Comparison of ENCODE assay signal across 14 mouse cellular contexts in the genomic region with DNA sequence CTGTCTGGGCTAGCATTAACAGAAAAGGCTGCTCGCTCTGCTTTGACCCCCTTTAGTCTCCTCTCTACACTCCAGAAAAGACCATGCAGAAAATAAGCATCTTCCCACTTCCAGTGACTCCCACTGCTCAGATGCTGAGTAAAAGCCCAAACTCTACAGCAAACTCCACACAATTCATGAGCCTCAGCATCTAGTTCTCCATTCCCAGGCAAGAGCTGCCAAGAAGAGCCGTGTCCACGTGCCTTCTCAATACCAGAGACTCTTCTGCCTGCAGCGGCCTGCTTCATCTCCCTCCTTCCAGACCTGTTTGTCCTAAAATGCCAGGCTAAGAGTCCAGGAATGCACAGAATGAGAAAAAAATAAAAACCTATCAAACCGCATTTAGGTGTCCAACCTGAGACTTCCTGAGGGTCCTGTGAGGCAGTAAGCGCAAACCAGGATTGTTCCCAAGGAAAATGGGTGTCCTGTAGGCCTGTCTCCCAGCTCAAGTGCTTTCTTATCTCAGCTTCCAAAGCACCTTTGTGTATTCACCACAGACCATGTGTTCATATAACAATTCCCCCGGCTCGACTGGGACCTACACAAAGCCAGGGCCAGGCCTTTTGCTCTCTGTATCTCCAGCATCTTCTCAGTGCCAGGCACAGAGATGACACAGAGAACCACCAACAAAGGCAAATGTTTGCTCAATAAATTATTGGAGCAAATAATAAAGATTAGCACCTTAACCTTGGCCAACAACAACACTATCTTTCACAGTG. TPM values are rescaled to one million over a fixed set of nuclear protein-coding genes. Genes with fewer than 3 reads are reported as not detected.
DNase-seq lines count a peak whose midpoint lies in the region; ATAC-seq and TF ChIP-seq lines count a peak whose summit lies in the region.
"Had no signal": no experiment of that assay in that cellular context is flagged by ENCODE, and none has a peak within 500 bp of the region (broad histone marks: within the 10 kb centered on the region; RNA-seq: fewer than 3 reads in every experiment).

No protein-coding gene starts in this region.

- DNase-seq in cerebellum, adult 8-10 months = peak; percentile 23
- no peak for DNase-seq in cerebellum, postnatal 10 days
- no peak for DNase-seq in hindbrain, postnatal 0 days (ENCODE audit: low spot score)
- DNase-seq in right cerebral cortex, postnatal 25 days = peak; percentile 47
- DNase-seq in ovary, adult 18-20 months (ENCODE audit: low spot score) = no peak
- DNase-seq: cerebellum, adult 2 months; heart, adult 2 months; kidney, adult 18-20 months; kidney, postnatal 25 days; layer of hippocampus, postnatal 36 days had no signal

- TF ChIP-seq CTCF in hindbrain, postnatal 0 days (IDR thresholded peaks at IDR 0.05; ENCODE audit: low read depth) = no peak

- H3K27ac ChIP-seq in hindbrain, embryonic 12.5 days = peak overlapping the region; percentile 62; the same call in 1 of the 2 replicates
- H3K27ac ChIP-seq in hindbrain, postnatal 0 days = no peak overlapping the region
- H3K27ac ChIP-seq in hindbrain, embryonic 13.5 days = 0 out of 2 replicates have a peak overlapping the region, but pooled peaks have one; percentile 8
- H3K27ac ChIP-seq: heart, adult 2 months; lung, embryonic 15.5 days had no signal

- WGBS in hindbrain, embryonic 12.5 days = 76% methylated on average over 8 of the region's 8 CpGs
- 61% methylated on average over 8 of the region's 8 CpGs for WGBS in hindbrain, postnatal 0 days
- 72% methylated on average over 8 of the region's 8 CpGs for WGBS in hindbrain, embryonic 13.5 days

- H3K9me3 ChIP-seq in hindbrain, embryonic 12.5 days (replicated peaks) = no peaks in the 10 kb centered on the region
- no peaks in the 10 kb centered on the region for H3K9me3 ChIP-seq in hindbrain, postnatal 0 days (ENCODE audit: low read length)
- H3K9me3 ChIP-seq in hindbrain, embryonic 13.5 days = no peaks in the 10 kb centered on the region
- H3K9me3 ChIP-seq: lung, embryonic 15.5 days had no signal

- no peak overlapping the region for H3K9ac ChIP-seq in hindbrain, embryonic 12.5 days
- H3K9ac ChIP-seq in hindbrain, postnatal 0 days (replicated peaks; ENCODE audit: low read length) = no peak overlapping the region
- H3K9ac ChIP-seq in hindbrain, embryonic 13.5 days = no peak overlapping the region
- H3K9ac ChIP-seq: lung, embryonic 15.5 days had no signal

- no peaks in the 10 kb centered on the region for H3K27me3 ChIP-seq in hindbrain, embryonic 12.5 days
- no peaks in the 10 kb centered on the region for H3K27me3 ChIP-seq in hindbrain, postnatal 0 days (ENCODE audit: insufficient read depth, low read length)
- no peaks in the 10 kb centered on the region for H3K27me3 ChIP-seq in hindbrain, embryonic 13.5 days
- H3K27me3 ChIP-seq: lung, embryonic 15.5 days had no signal

- ATAC-seq in hindbrain, embryonic 12.5 days (ENCODE audit: low FRiP score) = no peak
- ATAC-seq in hindbrain, postnatal 0 days = no peak
- ATAC-seq in hindbrain, embryonic 13.5 days (ENCODE audit: low FRiP score) = no peak
- no peak for ATAC-seq in granulocyte monocyte progenitor cell, adult 5-6 weeks (replicated peaks; ENCODE audit: poor library complexity, severe bottlenecking)

- H3K4me1 ChIP-seq in hindbrain, embryonic 12.5 days = peaks cover 60% of the 10 kb centered on the region
- H3K4me1 ChIP-seq in hindbrain, postnatal 0 days (ENCODE audit: insufficient read depth, low read length) = peaks cover 21% of the 10 kb centered on the region
- H3K4me1 ChIP-seq in hindbrain, embryonic 13.5 days (replicated peaks) = peaks cover 69% of the 10 kb centered on the region

- no peak overlapping the region for H3K4me2 ChIP-seq in hindbrain, embryonic 12.5 days (replicated peaks)
- no peak overlapping the region for H3K4me2 ChIP-seq in hindbrain, postnatal 0 days (ENCODE audit: low read depth, low read length)
- no peak overlapping the region for H3K4me2 ChIP-seq in hindbrain, embryonic 13.5 days
- H3K4me2 ChIP-seq: lung, embryonic 15.5 days had no signal

- no peaks in the 10 kb centered on the region for H3K36me3 ChIP-seq in hindbrain, embryonic 12.5 days
- H3K36me3 ChIP-seq in hindbrain, postnatal 0 days (ENCODE audit: insufficient read depth, low read length) = no peaks in the 10 kb centered on the region
- no peaks in the 10 kb centered on the region for H3K36me3 ChIP-seq in hindbrain, embryonic 13.5 days
- H3K36me3 ChIP-seq: lung, embryonic 15.5 days had no signal

- H3K4me3 ChIP-seq in hindbrain, embryonic 12.5 days = no peak overlapping the region
- no peak overlapping the region for H3K4me3 ChIP-seq in hindbrain, postnatal 0 days (ENCODE audit: low read length)
- no peak overlapping the region for H3K4me3 ChIP-seq in hindbrain, embryonic 13.5 days
- H3K4me3 ChIP-seq: heart, adult 2 months; lung, embryonic 15.5 days had no signal

RNA-seq across cellular contexts. Expression of gene 1700025G04Rik, which starts 7.8 kb away (rescaled TPM):
- 51.0 and 58.8 TPM in 2 replicates for polyA plus RNA-seq in hindbrain, embryonic 12.5 days (2016; fragmentation: Nextera tagmentation; extraction: Ambion mirVana)
- total RNA-seq in hindbrain, postnatal 0 days (2014; rRNA removed) = 19.9 and 32.4 TPM in 2 replicates
- 22.5 and 24.9 TPM in 2 replicates for polyA plus RNA-seq in hindbrain, postnatal 0 days (2015; fragmentation: Nextera tagmentation; extraction: Ambion mirVana)
- 41.0 and 41.7 TPM in 2 replicates for polyA plus RNA-seq in hindbrain, embryonic 13.5 days (2015; fragmentation: Nextera tagmentation; extraction: Ambion mirVana)
- total RNA-seq in granulocyte monocyte progenitor cell, adult 5-6 weeks (2014; fragmentation: Nextera tagmentation) = 26.0 and 28.4 TPM in 2 replicates
- total RNA-seq in granulocyte monocyte progenitor cell, adult 5-6 weeks (2017) = 13.7 and 21.8 TPM in 2 replicates

Comparison
In these comparisons a context has a peak if more than half of its experiments do, and no peak if none do; other contexts are left out.
1. DNase-seq: peak in cerebellum, adult 8-10 months (single experiment) and right cerebral cortex, postnatal 25 days (single experiment); none in cerebellum, postnatal 10 days (0 of 2), hindbrain, postnatal 0 days (single experiment) and ovary, adult 18-20 months (single experiment).